Mouse (Mus musculus): ENCODE results near the gene Magi2. TPM values are rescaled to one million over a fixed set of nuclear protein-coding genes. Genes with fewer than 3 reads are reported as not detected.

Gene Magi2
- polyA plus RNA-seq, 1 experiment, result 1.6 TPM

GRCm38 (mm10) chr5:20622837-20623573 lies 1396.2 kb downstream of the Magi2 start:
- H3K27ac ChIP-seq (ENCODE audit: control insufficient read depth, insufficient read depth, low read length), result no peak overlapping the region
- H3K36me3 ChIP-seq (ENCODE audit: control insufficient read depth, insufficient read depth, low read length), result no peaks in the 10 kb centered on the region
- TF ChIP-seq CTCF (IDR thresholded peaks at IDR 0.05; ENCODE audit: borderline replicate concordance, control insufficient read depth, extremely low read depth, insufficient read depth, low read length, poor library complexity), result no peak
- TF ChIP-seq POLR2A (IDR thresholded peaks at IDR 0.05; ENCODE audit: control insufficient read depth, extremely low read depth, insufficient read depth, low read length, poor library complexity), result no peak
- DNase-seq, result no peak
- no peaks in the 10 kb centered on the region for H3K27me3 ChIP-seq (ENCODE audit: control insufficient read depth, insufficient read depth, low read length)
- no peak overlapping the region for H3K4me3 ChIP-seq (ENCODE audit: control insufficient read depth, insufficient read depth, low read length)
- 89% methylated on average over 10 of the region's 10 CpGs for WGBS
- no peaks in the 10 kb centered on the region for H3K4me1 ChIP-seq (replicated peaks; ENCODE audit: control insufficient read depth, insufficient read depth, low read length)

- no peak for DNase-seq
- Histone ChIP-seq H3K27ac (ENCODE audit: control insufficient read depth, insufficient read depth, low read length) (no peak overlapping the region), H3K27me3 (ENCODE audit: control insufficient read depth, insufficient read depth, low read length) (no peaks in the 10 kb centered on the region), H3K4me1 (replicated peaks; ENCODE audit: control insufficient read depth, insufficient read depth, low read length) (no peaks in the 10 kb centered on the region), H3K36me3 (ENCODE audit: control insufficient read depth, insufficient read depth, low read length) (no peaks in the 10 kb centered on the region), H3K4me3 (ENCODE audit: control insufficient read depth, insufficient read depth, low read length) (no peak overlapping the region)
- TF ChIP-seq POLR2A (IDR thresholded peaks at IDR 0.05; ENCODE audit: control insufficient read depth, extremely low read depth, insufficient read depth, low read length, poor library complexity) (no peak), CTCF (IDR thresholded peaks at IDR 0.05; ENCODE audit: borderline replicate concordance, control insufficient read depth, extremely low read depth, insufficient read depth, low read length, poor library complexity) (no peak)
- WGBS, result 87% methylated on average over 2 of the region's 2 CpGs
Observed at GRCm38 (mm10) chr5:20625117-20625516, 1398.3 kb downstream of the Magi2 start.

- no peak for TF ChIP-seq POLR2A (IDR thresholded peaks at IDR 0.05; ENCODE audit: control insufficient read depth, extremely low read depth, insufficient read depth, low read length, poor library complexity)
- TF ChIP-seq CTCF (IDR thresholded peaks at IDR 0.05; ENCODE audit: borderline replicate concordance, control insufficient read depth, extremely low read depth, insufficient read depth, low read length, poor library complexity), result no peak
- 79% methylated on average over 4 of the region's 4 CpGs for WGBS
- H3K4me1 ChIP-seq (replicated peaks; ENCODE audit: control insufficient read depth, insufficient read depth, low read length), result no peaks in the 10 kb centered on the region
- no peaks in the 10 kb centered on the region for H3K27me3 ChIP-seq (ENCODE audit: control insufficient read depth, insufficient read depth, low read length)
- no peaks in the 10 kb centered on the region for H3K36me3 ChIP-seq (ENCODE audit: control insufficient read depth, insufficient read depth, low read length)
- DNase-seq, result no peak
- H3K27ac ChIP-seq (ENCODE audit: control insufficient read depth, insufficient read depth, low read length), result no peak overlapping the region
- H3K4me3 ChIP-seq (ENCODE audit: control insufficient read depth, insufficient read depth, low read length), result no peak overlapping the region
Observed at GRCm38 (mm10) chr5:20628954-20629601, 1402.2 kb downstream of the Magi2 start.

GRCm38 (mm10) chr5:20634046-20634769 lies 1407.4 kb downstream of the Magi2 start:
- DNase-seq, result no peak
- TF ChIP-seq POLR2A (IDR thresholded peaks at IDR 0.05; ENCODE audit: control insufficient read depth, extremely low read depth, insufficient read depth, low read length, poor library complexity) (no peak), CTCF (IDR thresholded peaks at IDR 0.05; ENCODE audit: borderline replicate concordance, control insufficient read depth, extremely low read depth, insufficient read depth, low read length, poor library complexity) (no peak)
- no peak overlapping the region for H3K27ac ChIP-seq (ENCODE audit: control insufficient read depth, insufficient read depth, low read length)
- no peak overlapping the region for H3K4me3 ChIP-seq (ENCODE audit: control insufficient read depth, insufficient read depth, low read length)
- H3K4me1 ChIP-seq (replicated peaks; ENCODE audit: control insufficient read depth, insufficient read depth, low read length), result no peaks in the 10 kb centered on the region
- H3K36me3 ChIP-seq (ENCODE audit: control insufficient read depth, insufficient read depth, low read length), result no peaks in the 10 kb centered on the region
- 95% methylated on average over 14 of the region's 14 CpGs for WGBS
- no peaks in the 10 kb centered on the region for H3K27me3 ChIP-seq (ENCODE audit: control insufficient read depth, insufficient read depth, low read length)

- no peaks in the 10 kb centered on the region for H3K4me1 ChIP-seq (replicated peaks; ENCODE audit: control insufficient read depth, insufficient read depth, low read length)
- no peaks in the 10 kb centered on the region for H3K27me3 ChIP-seq (ENCODE audit: control insufficient read depth, insufficient read depth, low read length)
- TF ChIP-seq CTCF (IDR thresholded peaks at IDR 0.05; ENCODE audit: borderline replicate concordance, control insufficient read depth, extremely low read depth, insufficient read depth, low read length, poor library complexity) (no peak), POLR2A (IDR thresholded peaks at IDR 0.05; ENCODE audit: control insufficient read depth, extremely low read depth, insufficient read depth, low read length, poor library complexity) (no peak)
- 95% methylated on average over 8 of the region's 8 CpGs for WGBS
- no peak for DNase-seq
- H3K27ac ChIP-seq (ENCODE audit: control insufficient read depth, insufficient read depth, low read length), result no peak overlapping the region
- no peaks in the 10 kb centered on the region for H3K36me3 ChIP-seq (ENCODE audit: control insufficient read depth, insufficient read depth, low read length)
- no peak overlapping the region for H3K4me3 ChIP-seq (ENCODE audit: control insufficient read depth, insufficient read depth, low read length)
Observed at GRCm38 (mm10) chr5:20634822-20635221, 1408.0 kb downstream of the Magi2 start.

- H3K27me3 ChIP-seq (ENCODE audit: control insufficient read depth, insufficient read depth, low read length), result no peaks in the 10 kb centered on the region
- TF ChIP-seq POLR2A (IDR thresholded peaks at IDR 0.05; ENCODE audit: control insufficient read depth, extremely low read depth, insufficient read depth, low read length, poor library complexity) (no peak), CTCF (IDR thresholded peaks at IDR 0.05; ENCODE audit: borderline replicate concordance, control insufficient read depth, extremely low read depth, insufficient read depth, low read length, poor library complexity) (no peak)
- no peaks in the 10 kb centered on the region for H3K36me3 ChIP-seq (ENCODE audit: control insufficient read depth, insufficient read depth, low read length)
- no peak for DNase-seq
- 90% methylated on average over 5 of the region's 5 CpGs for WGBS
- no peak overlapping the region for H3K4me3 ChIP-seq (ENCODE audit: control insufficient read depth, insufficient read depth, low read length)
- H3K4me1 ChIP-seq (replicated peaks; ENCODE audit: control insufficient read depth, insufficient read depth, low read length), result no peaks in the 10 kb centered on the region
- H3K27ac ChIP-seq (ENCODE audit: control insufficient read depth, insufficient read depth, low read length), result no peak overlapping the region
Observed at GRCm38 (mm10) chr5:20637300-20637989, 1410.6 kb downstream of the Magi2 start.

Measured in thymus, adult 2 months (tissue).